Mouse (Mus musculus): ENCODE measurements around the gene Gulp1.

Gene Gulp1

DNA sequence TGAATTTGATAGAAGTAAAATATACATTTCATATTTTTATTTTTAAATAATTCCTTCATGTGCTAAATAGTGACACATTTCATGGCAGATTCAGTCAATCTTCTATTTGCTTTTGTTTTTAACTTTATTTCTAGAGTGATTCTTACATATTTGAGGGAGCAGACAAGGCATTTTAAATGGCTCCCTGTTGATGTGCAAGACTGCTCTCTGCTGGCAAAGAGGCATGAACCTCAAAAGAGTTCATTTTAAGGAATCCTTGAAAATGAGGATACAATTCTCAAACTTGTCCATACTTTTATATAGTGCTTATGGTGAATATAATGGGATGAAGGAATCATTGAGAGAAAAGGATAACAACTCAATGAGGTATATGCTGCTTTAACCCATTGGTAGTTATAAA is 189.9 kb downstream of the Gulp1 start:
- DNase-seq: no peak

DNA sequence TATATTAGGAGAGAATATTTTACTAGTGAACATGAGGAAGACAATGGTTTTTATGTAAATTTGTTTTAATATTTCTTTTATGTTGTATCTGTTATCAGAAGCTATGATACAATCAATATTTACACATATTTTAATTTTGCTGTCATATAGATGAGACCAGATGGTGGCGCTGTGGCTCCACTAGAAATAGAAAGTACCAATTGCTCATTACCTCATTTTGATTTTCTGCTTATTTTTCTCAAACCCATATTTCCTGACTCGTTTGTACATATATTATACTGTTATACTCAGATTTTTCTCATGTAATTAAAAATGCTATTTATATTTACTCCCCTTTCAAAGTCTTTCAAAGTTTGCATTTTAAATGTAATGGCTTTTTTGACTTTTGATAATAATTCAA is 194.4 kb downstream of the Gulp1 start:
- no peak for DNase-seq

DNA sequence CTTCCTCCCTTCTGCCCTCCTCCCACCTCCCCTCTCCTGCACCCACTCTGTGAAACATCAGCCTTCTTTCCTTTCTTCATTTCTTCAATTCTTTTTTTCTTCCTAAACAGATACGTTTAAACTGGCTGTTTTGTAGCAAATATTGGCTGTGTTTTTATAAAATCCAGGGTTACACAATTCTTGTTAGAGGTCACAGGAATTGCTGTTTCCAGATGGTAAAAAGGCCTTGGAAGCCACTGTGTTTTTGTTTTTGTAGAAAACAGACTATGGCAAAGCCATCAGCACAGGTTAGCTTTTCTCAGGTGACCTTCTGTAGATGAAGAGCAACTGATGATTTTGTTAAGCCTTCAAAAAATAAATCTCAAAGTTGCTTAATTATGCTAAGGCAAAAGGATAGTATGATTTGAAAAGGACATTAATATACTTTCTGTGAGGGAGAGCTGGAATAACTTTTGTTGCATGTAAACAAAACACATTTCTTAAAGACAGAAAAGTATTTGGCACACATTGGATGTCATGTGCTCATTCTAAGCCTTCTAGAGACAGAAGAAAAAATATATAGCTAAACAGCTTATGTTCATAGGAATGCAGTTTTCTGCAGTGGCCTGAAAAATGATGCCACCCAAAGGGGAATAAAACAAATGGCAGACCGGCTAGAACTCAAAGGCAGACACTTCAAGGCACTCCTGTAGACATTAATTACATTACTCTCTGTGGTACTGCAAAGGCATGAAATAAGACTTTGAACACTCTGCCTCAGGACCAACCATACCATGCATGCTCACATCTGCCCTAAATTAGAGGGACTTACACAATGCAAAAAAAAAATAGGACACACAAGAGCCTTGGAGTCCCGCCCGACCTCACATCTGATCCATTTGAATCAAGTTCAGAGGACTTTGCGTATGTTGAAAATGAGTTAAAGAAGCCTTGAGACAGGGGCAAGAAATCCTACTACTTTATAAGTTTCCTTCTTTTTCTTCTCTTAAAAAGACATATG is 199.7 kb downstream of the Gulp1 start:
- no peak for DNase-seq

DNA sequence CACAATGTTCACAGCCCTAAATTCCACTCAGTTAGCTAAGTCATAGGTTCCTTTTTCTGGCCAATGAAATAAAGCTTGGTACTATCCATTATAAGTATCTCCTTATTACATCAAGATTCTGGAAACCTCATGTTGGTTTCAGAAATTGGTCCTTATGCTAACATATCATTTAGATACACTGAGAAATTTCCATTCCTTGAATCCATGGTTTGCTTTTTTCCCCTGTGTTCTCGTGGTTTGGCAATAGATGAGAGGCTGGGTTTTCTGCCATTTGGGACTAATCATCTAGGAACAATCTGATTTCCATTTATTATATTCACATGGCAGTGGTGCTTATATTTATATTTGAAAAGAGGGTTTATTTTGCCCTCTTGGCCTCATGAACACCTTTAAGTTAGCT is 226.9 kb downstream of the Gulp1 start:
- DNase-seq: no peak

DNA sequence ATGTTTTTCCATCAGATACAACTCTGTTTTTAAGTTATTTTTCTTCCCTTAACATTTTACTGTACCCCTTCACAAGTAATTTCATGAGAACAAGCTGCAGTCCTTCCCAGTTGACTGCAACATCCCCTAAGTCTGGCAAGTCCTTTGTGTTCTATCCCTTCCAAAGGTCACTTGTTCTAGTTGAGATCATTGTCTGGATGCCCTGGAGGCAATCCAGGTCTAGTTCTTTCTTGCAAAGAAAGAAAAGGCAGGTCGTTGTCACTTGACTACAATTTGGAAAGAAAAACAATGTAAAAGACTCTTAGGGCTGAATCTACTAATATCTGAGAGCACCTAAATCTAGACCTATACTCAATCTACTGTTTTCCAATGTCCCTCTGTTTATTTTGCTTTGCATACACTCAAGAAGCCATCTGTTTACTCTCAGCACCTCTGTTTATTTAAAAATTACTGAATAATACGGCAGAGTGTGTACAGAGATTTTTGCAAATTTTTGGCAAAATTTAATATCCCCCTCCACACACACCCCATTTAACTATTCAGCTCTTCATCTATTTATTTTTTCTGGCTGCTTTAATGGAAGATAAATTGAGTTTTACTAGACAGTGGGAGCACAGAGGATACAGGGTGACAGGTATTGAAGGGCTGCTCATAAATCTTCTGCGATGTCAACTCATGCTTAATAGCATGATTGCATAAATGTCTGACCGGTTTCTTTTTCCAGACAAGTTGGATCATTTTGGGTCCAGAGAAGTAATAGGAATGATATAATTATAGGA is 252.5 kb downstream of the Gulp1 start:
- DNase-seq: no peak

DNA sequence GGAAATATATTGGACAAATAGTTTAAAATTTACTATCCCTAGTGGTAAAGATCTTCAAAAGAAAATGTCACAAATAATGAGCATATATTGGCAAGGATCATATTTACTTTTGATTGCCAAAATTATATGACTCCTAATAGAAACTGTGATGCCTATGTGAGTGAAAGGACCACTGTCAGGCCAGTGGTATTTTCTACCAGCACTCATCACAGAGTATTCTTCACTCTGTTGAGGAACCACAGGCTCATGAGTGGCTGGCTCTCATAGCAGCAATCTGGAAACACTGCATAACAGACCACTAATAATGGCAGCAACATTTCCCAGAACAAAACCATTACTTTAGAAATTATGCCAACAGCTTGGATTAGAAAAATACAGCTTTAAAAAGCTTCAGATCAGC is 255.1 kb downstream of the Gulp1 start:
- DNase-seq: no peak

DNA sequence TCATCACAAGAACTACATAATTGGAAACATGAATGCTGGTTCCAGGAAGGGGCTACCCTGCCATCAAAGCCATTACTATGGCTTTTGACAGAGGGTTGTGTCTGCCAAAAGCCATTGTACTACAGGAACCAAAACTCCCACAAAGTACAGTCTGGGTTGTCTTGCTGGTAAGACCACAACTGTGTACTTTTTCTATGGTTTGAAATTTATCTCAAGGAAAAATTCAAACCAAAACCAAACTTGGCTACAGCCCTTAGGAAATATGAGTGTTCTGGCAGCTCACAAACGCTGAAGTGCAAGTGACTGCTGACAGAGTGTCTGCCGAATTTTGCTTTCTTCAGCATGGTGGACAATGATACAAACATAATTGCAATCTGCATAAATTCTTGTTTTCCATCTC is 259.0 kb downstream of the Gulp1 start:
- DNase-seq: no peak

DNA sequence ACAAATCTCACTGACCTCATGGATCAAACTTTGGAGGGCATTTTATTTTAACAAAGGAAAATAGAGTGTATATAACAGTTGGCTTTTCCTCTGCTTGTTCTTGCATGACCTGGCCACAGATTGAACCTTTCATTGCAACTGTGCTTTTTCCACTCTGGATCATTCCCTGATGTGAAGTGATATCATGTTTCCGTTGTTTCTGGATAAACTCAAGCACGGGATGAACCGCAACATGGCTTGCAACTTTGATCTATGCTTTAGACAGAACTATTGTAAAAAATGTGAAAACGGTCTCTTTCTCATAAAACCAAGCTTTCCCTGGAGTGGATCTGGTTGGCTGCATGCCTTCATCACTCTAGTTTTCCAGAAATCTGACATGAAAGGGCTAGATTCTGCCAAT is 282.6 kb downstream of the Gulp1 start:
- no peak for DNase-seq

All from thymus, postnatal 14 days (tissue).